Mouse (Mus musculus): ENCODE data around the gene Vcp.
A peak's percentile ranks its signal among the peaks of the same experiment; 100 is the strongest.

Gene Vcp

GRCm38 (mm10) chr4:43000141-43000986, at the start of gene Vcp:
Vcp (minus strand) TSS chr4:43000507.
- peak; percentile 99 for DNase-seq (ENCODE audit: low spot score)

GRCm38 (mm10) chr4:43047231-43047630, 46.9 kb upstream of the Vcp start:
- peak; percentile 63 for DNase-seq (ENCODE audit: low spot score)

GRCm38 (mm10) chr4:43046607-43047006, 46.3 kb upstream of the Vcp start:
- no peak for DNase-seq (ENCODE audit: low spot score)

- peak; percentile 97 for DNase-seq (ENCODE audit: low spot score)
These were observed 45.5 kb upstream of the Vcp start, which contains the start of gene Fam214b for GRCm38 (mm10) chr4:43045659-43046302. Fam214b (minus strand) TSS chr4:43046220.

DNA sequence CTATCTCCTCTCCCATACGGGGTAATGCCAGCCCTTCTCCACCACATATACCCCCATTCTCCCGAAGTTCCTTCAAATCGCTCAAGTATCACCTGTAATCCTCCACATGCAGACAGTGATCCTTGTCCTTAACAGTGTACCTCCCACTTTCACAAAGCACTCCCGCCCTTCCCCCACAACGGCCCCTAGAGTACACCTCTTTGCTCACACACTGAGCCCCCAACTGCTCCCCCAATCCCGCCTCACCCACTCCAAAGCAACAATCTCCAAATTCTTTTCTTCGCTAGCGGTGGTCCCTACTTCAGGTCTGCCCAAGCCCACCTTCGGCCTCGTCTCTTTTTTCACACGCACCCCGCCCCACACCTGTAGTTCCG, 45.0 kb upstream of the Vcp start:
- no peak for DNase-seq (ENCODE audit: low spot score)

DNA sequence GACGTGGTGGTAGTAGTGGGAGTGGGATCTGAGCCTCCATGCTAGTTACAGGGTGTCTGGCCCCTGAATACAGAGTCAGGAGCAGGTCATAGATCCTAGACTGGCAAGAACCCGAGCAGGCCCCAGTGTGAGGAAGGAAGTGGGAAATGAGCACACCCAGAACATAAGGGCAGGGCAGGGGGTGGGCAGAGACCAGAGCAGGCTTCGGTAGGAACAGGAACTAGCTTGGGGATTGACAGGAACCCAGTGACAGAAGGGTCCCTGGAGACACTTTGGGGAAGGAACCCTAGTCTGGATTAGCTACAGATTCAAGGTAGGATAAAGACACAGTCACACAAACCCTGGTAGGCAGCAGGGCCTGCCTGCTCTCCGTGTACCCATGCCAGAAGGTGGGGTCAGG, 44.4 kb upstream of the Vcp start:
- no peak for DNase-seq (ENCODE audit: low spot score)

DNA sequence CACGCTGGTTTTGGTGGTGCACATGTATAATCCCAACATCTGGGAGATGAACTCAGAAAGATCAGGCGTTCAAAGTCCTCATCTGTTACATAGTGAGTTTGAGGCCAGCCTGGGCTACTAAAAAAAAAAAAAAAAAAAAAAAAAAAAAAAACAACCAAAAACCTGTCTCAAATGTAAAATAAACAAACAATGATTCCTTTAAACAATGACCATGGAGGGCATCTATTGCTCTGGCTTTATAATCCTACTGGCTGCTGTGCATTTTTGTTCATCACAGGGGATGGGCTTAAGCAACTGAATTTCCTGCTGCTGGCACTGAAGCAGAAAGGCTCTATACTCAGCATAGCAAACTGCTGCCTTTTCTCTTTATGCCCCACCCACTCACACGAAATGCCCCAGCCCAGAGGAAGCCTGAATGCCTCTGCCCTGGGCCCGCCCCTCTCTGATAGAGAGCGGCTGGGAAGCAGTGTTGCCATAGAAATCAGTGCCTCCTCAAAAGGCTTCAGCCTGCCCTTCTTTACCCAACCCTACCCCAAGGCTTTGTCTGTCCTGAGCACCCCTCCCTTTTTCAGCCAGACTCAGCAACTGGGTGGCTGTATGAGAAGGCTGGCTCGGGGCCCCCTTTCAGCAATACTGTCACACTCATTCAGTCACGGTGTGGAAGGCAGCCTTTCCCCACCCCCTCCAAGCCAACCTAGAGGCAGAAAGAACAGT, 43.5 kb upstream of the Vcp start:
- peak; percentile 78 for DNase-seq (ENCODE audit: low spot score)

DNA sequence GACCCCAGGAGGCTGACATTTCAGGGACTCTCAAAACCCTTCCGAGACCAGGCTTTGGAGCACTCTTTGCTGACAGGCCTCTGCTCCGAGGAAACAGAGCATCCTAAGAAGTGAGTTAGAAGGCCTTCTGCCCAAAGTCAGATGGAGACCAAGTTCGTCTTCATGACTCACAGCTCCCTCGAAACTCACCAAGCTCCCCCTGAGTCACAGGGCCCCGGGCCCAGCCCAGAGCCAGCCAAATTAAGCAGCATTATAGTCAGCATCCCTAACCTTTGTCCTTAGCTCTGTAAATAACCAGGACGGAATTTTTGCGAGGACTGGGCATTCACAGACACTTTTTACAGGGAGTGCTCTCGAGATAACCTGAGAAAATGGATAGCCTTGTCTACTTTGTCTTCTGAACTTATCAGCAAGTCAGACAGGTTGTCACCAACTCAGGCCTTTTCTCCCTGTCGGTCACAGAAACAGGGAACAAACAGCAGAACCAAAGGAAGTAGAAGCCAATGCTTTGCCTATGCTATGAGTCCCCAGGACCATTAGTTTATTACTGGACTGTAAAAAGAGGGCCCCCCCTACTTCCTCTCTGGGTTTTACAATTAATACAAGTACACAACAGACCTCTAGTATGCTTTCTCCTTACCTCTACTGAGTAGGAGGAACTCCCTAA, 40.7 kb upstream of the Vcp start:
- no peak for DNase-seq (ENCODE audit: low spot score)

GRCm38 (mm10) chr4:43040114-43040572, 39.8 kb upstream of the Vcp start:
- DNase-seq (ENCODE audit: low spot score), result peak; percentile 97

- DNase-seq (ENCODE audit: low spot score), result no peak
These were observed 39.3 kb upstream of the Vcp start for GRCm38 (mm10) chr4:43039609-43040008.

DNA sequence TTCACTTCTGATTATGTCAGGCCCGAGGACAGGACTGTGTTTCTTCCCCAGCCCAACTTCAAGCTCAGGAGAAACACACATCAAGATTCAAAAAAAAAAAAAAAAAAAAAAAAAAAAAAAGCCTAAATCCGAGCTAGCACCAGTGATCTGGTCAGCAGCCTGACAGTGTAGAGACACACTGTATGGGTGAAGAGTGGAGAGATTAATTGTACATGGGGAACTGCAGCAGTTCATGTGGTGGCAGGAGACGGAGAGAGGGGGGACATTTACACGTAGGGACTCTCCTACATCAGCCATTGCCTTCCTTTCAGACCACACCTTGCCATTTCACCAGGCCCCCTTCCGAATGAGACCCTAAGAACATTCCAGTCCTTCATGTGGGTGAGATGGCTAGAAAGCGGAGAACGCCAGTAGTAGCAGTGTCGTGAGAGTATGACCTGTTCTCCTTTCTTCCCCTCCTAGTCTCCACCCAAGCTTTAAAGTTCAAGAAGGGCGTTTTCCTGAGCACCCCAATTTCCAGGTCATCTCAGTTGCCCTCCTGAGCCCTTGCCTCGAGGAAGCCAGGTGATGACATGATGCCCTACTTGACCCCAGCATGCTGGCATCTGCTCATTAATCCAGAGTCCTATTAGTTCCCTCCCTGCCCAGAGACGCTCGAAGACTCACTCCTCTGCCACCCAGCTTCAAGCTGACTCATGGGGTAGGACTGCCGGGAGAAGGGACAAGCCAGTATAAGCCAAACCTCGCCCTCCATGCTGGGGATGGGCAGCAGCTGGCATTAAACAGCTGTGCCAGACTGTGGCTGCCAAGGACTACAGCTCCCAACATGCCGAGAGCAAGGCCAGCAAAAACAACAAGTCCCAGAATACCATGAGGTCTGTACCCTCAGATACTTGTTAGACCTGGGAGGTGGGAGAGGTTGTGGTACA, 38.5 kb upstream of the Vcp start:
- DNase-seq (ENCODE audit: low spot score), result peak; percentile 55

DNA sequence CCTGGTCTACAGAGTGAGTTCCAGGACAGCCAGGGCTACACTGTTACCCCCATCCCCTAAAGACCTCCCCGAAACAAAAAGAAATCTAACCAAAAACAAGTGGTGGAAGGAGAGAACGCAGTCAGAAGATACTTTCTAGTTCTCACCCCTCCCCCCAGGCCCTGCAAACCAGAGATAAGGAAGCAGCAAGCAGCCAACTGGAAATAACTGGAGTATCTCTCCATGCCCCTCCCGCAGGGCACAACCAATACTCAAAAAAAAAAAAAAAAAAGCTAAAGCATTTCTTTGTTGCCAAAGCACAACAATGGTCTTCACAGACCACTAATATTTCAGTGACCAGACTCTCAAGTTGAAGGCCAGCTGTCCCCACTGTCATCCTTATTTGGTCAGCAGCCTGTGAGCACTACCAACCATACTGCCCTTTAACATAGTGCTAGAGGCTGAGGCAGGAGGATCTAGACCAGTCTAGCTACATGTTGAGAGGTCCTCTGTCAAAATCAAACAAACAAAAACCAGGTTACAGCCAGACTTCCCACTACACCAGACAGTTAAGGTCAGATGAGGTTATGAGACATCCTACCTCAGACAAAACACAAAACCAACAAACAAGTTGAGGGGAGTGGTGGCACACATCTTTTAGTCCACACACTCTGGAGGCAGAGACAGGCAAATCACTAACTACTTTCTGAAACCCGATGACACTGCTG, 37.7 kb upstream of the Vcp start:
- no peak for DNase-seq (ENCODE audit: low spot score)

GRCm38 (mm10) chr4:43036356-43036755, 36.0 kb upstream of the Vcp start:
- DNase-seq (ENCODE audit: low spot score), result no peak

- no peak for DNase-seq (ENCODE audit: low spot score)
These were observed 35.5 kb upstream of the Vcp start for GRCm38 (mm10) chr4:43035851-43036250.

- no peak for DNase-seq (ENCODE audit: low spot score)
These were observed 33.2 kb upstream of the Vcp start for GRCm38 (mm10) chr4:43033481-43033880.

- DNase-seq (ENCODE audit: low spot score), result no peak
These were observed 32.2 kb upstream of the Vcp start for GRCm38 (mm10) chr4:43032501-43032900.

GRCm38 (mm10) chr4:43031237-43031995, 31.1 kb upstream of the Vcp start, which contains the start of gene Stoml2:
Stoml2 (minus strand) TSS chr4:43031710.
- DNase-seq (ENCODE audit: low spot score), result peak; percentile 88

DNA sequence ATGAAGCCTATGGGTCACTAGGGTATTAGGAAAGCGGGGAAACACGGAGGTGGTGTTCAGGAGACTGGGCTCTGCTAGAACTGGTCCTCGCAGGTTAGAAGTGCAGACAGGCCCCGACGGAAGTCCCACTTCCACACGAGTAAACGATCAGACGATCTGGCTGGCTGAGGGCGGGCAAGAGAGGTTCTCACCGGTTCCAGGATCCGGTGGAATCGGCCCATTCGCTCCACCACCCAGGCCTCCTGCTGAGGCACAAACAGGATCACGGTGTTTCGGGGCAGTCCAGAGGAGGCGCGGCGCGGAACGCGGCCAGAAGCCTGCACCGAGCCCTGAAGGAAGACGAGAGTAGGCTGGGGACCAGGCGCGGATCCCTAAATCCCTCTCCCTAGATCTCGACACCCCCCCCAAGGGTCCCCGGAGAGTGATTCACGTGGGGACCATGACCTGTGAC, 30.5 kb upstream of the Vcp start:
- DNase-seq (ENCODE audit: low spot score), result no peak

- DNase-seq (ENCODE audit: low spot score), result no peak
These were observed 30.0 kb upstream of the Vcp start for GRCm38 (mm10) chr4:43030352-43030751.

Data from ovary, adult 18-20 months (tissue).